Mouse (Mus musculus) CH12F3 (cell line): ENCODE measurements around the gene Prr12.
"Not testable (repeated sequence)": the region's sequence is repeated elsewhere in the genome, so short reads cannot be mapped to it uniquely, and the experiment has no call there.

Experiments used
- in situ Hi-C: fragments of 300-500 bp; cut with MboI; formaldehyde crosslinking; loops from 2 replicates; pipeline ENCODE4 v1.14.3; 2020; ENCODE audit warnings: low sequenced_read_pairs

Prr12 gene

DNA sequence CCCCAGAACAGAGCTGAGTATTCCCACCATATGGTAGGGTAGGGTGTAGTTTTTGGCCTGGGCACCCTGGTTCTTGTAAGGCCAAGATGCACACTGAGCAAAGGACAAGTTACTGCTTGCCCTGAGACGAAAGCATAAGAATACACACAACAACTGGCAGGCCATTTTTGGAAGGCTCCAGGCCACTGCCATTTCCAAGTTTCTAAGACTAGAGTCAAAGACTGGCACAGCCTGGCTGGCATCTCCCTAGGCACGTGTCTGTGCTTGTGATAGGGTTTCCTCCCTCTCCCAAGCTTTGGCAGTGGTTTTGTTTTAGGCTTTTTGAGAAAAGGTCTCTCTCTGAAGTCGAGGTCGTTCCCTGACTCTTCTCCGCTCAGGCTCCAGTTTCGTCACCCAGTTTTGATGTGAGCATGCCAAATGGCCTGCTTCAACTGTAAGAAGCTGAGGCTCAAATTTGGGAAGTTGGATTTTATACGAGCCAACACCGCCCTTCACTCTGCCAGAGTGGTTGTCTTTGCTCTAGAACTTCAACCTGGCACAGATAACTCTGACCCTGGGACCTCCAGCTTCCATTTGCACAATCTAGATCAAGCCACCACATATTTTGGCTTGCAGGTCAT lies 27.0 kb downstream of the Prr12 start:
- in situ Hi-C loops: no loop called here

- in situ Hi-C loops: no loop called here
Observed at GRCm38 (mm10) chr7:45024281-45025248, 28.1 kb downstream of the Prr12 start.

GRCm38 (mm10) chr7:45023711-45024110 lies 29.0 kb downstream of the Prr12 start:
- in situ Hi-C loops: not testable (repeated sequence)

DNA sequence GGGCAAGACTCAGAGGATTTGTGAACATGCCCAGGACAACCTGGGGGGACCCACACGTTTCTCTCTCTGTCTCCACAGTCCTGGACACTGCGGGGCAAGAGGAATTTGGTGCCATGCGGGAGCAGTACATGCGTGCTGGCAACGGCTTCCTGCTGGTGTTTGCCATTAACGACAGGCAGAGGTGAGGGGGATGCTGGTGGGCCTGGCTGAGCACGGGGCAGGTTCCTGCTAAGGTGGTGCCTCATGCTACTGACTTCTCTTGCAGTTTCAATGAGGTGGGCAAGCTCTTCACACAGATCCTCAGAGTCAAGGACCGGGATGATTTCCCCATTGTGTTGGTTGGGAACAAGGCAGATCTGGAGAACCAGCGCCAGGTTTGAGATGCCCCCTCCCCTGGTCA lies 32.5 kb downstream of the Prr12 start:
- in situ Hi-C loops: no loop called here

- in situ Hi-C loops: no loop called here
Observed at GRCm38 (mm10) chr7:45019031-45019571, 33.6 kb downstream of the Prr12 start.

- in situ Hi-C loops: no loop called here
Observed at GRCm38 (mm10) chr7:45017242-45018061, 35.2 kb downstream of the Prr12 start, which contains the start of gene Rras. TSS of gene Rras (plus strand) at chr7:45017961.

DNA sequence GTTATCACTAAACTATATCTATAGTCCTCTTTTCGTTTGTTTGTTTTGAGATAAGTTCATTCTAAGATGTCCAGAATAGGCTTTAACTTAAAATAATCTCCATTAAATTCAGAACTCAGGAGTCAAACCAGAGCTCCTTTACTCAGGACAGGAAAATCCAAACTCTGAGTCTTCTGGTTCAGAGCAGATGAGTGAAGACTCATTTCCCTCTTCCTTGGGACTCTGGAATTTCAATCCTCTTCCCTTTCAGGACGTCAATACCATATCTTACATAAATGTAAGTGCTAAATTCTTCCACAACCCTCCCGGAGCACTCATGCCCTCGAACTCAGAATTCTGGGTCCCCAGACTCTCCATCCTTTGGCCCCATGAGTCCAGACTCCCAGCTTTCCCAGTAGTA lies 35.9 kb downstream of the Prr12 start:
- in situ Hi-C loops: no loop called here

DNA sequence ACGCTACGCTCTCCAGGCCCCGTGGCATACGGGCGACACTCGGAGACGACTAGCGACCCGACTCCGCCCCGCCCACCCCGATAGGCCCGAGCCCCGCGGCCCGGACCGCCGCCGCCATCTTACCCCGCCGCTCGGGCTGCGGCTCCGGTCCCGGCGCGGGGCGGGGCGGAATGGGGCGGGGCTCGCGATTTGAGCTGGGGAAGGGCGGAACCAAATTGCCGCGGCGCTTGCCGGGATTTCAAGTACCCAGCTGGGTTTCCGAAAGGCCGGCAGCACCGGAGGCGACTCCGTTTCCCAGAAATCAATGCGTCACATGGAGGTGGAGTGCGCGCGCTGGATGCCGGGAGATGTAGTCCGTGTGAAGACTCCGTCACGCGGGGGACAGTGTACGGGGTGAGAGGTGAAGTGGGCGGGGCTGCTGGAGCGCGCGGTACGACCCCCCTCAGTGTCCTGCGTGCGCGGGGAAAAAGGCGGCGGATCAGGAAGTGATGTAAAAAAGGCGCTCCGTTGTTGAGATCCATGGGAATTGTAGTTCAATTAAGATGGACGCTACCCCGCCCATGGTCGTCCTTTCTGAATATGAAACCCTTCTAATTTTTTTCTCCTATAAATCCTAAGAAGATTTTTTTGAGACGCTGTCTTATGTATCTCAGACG lies 36.6 kb downstream of the Prr12 start, which contains the start of gene Scaf1:
Scaf1 (minus strand) TSS at position 407 of the 656 bp plus-strand sequence.
- in situ Hi-C loops: no loop called here

GRCm38 (mm10) chr7:45015344-45015956 lies 37.2 kb downstream of the Prr12 start:
- in situ Hi-C loops: no loop called here

DNA sequence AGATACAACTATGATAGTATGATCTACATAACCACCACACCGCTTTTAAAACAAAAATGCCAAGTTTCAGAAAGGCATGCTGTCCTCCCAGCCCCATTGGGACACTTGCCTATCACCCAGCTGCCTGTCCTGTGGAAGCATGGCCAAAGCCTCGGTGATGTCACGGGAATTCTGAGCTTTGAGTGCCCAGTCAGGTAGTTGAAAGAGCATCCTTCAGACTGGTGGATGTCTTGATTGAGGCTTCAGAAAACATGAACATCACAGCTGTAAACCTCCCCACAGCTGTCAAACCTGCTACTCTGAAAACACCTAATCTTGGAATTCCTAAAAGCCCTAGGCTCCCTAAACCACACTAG lies 38.6 kb downstream of the Prr12 start:
- in situ Hi-C loops: no loop called here

DNA sequence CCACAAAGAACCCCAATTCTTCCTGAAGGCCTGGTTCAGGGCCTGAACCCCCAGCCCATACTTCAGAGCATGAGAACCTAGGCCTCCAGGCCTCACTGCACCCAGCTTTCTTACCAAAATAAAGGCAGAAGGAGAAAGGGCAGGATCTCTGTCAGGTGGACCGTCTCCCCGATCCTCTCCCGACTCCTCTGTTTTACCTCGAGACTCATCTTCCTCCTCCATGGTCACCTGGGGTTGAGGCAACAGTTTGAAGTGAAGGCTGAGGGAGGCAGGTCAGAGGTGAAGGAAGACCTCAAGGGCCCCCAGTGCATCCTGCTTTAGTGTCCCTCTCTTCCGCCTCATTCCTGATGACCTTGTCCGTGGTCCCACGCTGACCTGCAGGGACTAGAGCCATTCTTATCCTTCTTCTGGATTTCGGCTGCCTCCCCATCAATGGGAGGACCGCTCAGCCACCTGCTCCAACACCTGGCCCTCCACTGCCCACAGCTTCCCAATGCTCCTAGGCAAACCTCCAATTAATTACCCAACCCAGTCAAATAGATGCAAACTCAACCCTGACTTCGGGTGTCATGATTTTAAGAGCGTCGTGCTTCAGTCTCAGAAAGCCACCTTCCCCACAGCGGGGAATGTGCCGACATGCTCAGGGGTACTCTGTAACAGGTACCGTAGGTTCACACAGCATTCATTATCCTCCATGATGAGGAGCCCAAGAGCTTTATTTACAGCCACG lies 39.1 kb downstream of the Prr12 start:
- in situ Hi-C loops: no loop called here

DNA sequence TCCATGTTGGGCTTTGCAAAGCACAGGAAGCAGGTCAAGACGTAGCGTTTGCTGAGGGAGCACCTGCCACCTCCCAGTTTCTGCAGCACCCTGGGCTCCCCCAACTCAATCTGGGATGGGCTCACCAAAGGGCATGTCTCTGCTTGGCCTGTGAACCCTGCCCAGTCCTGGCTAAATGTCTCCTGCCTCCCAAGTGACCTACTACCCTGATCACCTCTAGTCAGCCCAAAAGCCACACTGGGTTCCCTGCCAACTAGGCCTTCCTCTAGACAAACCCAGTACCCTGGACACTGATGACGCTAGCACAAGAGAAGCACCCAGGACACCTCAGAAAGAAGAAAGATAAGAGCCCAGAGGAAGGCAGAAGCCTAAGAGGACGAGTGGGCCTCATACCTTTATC lies 39.9 kb downstream of the Prr12 start:
- in situ Hi-C loops: no loop called here

DNA sequence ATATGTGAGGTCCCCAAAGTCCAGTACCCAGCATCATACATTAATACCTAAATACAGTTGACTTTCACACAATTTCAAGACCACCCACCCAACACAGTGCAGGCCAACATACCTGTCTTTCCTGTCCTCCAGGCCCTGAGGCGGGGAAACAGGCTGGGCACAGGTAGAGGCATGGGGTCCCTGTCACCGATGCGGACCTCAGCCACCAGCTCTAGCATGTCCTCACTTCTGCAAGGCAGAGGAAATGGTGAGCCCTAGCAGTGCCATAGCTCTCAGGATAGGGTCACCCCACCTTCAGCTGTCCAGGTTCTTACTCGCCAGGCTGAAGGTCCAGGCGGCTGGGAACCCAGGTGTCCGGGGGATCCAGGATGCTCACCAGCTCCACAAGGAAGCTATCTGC lies 40.7 kb downstream of the Prr12 start:
- in situ Hi-C loops: no loop called here

DNA sequence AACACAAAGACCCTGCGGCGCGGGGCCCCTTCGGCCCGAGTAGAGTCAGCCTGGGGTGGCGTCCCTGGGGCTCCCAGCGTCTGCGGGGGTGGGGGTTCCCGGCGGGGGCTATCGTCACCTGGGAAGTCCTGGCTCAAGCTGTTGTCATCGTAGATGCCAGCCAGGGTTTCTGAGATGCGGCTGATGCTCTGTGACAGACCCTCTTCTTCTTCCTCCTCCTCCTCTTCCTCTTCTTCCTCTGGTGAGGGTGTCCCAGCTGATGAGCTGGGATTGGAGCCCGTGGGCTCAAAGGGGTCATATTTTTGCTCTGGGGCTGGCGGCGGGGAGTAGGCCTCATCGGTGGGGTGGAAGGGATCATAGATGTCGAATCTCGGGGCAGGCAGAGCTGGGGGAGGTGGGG lies 44.3 kb downstream of the Prr12 start:
- in situ Hi-C loops: no loop called here

DNA sequence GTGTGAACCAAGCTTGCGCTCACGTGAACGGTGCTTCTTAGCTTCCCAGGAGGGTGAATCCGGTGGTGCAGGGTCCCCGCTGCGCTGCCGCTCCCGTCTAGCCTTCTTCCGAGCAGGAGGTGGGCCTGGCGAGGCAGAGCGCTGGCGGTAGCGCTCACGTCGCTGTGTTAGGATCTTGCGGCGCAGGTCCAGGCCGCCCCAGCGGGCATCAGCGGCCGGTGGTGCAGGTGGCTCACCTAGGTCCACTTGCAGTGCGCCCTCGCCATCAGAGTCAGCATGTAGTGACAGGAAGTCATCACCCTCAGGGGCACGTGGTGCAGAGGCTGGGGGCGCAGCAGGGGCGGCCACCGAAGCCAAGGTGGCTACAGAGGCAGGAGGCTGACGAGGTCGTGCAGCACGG lies 44.8 kb downstream of the Prr12 start:
- in situ Hi-C loops: no loop called here

DNA sequence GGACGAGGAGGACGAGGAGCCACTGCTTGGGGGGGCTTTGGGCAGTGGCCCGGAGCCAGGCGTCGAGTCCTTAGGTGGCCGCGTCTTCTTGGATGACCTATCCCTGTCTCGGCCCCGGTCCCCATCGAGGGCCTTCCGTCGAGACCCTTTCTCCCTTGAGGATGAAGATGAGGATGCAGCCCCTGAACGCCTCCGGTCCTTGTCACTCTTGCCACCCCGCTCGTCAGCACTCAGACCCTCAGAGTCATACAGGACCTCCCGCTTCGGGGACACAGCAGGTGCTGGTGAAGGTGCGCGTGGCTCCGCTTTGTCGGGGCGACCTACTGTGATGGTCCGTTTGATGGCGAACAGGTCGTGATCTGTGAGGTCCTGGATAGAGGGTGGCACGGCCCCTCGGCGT lies 45.5 kb downstream of the Prr12 start:
- in situ Hi-C loops: no loop called here

- in situ Hi-C loops: no loop called here
Observed at GRCm38 (mm10) chr7:45006503-45006902, 46.2 kb downstream of the Prr12 start.

GRCm38 (mm10) chr7:45005321-45005992 lies 47.2 kb downstream of the Prr12 start:
- in situ Hi-C loops: no loop called here

DNA sequence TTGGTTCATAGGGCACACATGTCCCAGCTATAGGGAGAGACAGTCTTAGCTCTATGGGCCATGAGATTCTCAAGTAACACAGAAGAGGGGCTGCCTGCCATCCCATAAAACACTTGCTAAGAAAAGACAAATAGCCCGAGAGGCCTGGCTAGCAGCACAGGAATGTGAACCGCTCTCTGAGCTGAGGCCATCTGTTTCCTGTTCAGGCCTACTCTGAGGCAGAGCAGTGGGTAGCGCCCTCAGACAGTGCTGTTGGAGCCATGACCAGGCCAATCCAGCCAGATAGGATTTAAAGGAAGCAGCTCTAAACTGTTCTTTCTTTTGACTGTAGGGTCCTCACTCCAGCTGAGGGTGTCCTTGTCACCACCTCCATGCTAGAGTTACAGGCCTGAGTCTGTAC lies 48.1 kb downstream of the Prr12 start:
- in situ Hi-C loops: no loop called here
